Mouse (Mus musculus): Measurements from ENCODE around the gene Krt87. TPM values are rescaled to one million over a fixed set of nuclear protein-coding genes. Genes with fewer than 3 reads are reported as not detected.

Gene Krt87
- polyA plus RNA-seq, 1 experiment from 2014 or later, result 0.05 TPM

DNA sequence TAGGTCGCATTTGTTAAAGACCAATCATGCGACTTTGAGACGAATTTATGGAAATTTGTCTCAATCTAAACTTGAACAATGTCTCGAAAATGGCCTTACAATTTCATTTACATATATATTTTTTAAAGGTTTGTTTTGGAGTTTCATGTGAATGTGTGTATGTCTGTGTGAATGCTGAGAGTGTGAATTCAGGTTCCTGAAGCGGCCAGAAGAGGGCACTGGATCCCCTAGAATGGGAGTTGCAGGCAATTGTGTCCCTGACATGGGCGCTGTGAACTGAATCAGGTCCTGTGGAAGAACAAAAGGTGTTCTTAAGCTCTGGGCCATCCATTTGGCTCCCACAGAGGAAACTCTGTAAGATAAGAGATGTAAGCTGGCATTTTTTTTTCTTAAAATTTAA lies 17.3 kb upstream of the Krt87 start:
- Histone ChIP-seq H3K9ac (ENCODE audit: low read depth, low read length) (no peak overlapping the region), H3K9me3 (replicated peaks; ENCODE audit: low read length) (no peaks in the 10 kb centered on the region), H3K4me1 (replicated peaks; ENCODE audit: insufficient read depth, low read length) (no peaks in the 10 kb centered on the region), H3K27ac (no peak overlapping the region), H3K4me2 (ENCODE audit: low read length) (no peak overlapping the region), H3K36me3 (ENCODE audit: insufficient read depth, low read length) (no peaks in the 10 kb centered on the region), H3K27me3 (ENCODE audit: insufficient read depth, low read length) (no peaks in the 10 kb centered on the region), H3K4me3 (replicated peaks; ENCODE audit: low read depth, low read length) (no peak overlapping the region)
- 93% methylated on average over 6 of the region's 6 CpGs for WGBS
- TF ChIP-seq CTCF (IDR thresholded peaks at IDR 0.05; ENCODE audit: low read depth), result no peak
- DNase-seq (ENCODE audit: low spot score) (no peak), ATAC-seq (replicated peaks; ENCODE audit: low FRiP score, low read depth) (no peak)

DNA sequence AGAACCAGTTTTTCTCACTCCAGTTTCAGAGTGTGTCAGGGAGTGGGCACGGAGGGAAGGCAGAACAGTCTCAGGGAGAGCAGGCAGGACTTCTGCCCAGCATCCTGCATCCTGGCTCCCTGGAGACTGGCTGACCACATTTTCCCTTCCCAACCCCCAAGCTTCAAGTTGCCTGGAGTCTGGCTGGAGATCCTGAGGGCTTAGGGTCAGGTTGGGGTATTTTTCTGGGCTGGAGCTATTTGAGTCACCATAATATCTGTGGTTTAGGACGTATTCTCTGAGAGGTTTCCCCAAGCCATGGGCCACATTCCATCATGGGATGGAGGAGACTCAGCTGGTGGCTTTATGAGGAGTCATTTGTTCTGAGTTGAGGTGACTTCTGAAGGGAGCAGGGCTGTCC lies 16.7 kb upstream of the Krt87 start:
- no peak overlapping the region for H3K9ac ChIP-seq (ENCODE audit: low read depth, low read length)
- no peak overlapping the region for H3K4me2 ChIP-seq (ENCODE audit: low read length)
- H3K36me3 ChIP-seq (ENCODE audit: insufficient read depth, low read length), result no peaks in the 10 kb centered on the region
- no peak for TF ChIP-seq CTCF (IDR thresholded peaks at IDR 0.05; ENCODE audit: low read depth)
- DNase-seq (ENCODE audit: low spot score), result peak; percentile 41
- H3K4me3 ChIP-seq (replicated peaks; ENCODE audit: low read depth, low read length), result no peak overlapping the region
- no peaks in the 10 kb centered on the region for H3K9me3 ChIP-seq (replicated peaks; ENCODE audit: low read length)
- no peaks in the 10 kb centered on the region for H3K27me3 ChIP-seq (ENCODE audit: insufficient read depth, low read length)
- H3K4me1 ChIP-seq (replicated peaks; ENCODE audit: insufficient read depth, low read length), result no peaks in the 10 kb centered on the region
- no peak for ATAC-seq (replicated peaks; ENCODE audit: low FRiP score, low read depth)
- no peak overlapping the region for H3K27ac ChIP-seq
- WGBS, result 56% methylated on average over 2 of the region's 2 CpGs

DNA sequence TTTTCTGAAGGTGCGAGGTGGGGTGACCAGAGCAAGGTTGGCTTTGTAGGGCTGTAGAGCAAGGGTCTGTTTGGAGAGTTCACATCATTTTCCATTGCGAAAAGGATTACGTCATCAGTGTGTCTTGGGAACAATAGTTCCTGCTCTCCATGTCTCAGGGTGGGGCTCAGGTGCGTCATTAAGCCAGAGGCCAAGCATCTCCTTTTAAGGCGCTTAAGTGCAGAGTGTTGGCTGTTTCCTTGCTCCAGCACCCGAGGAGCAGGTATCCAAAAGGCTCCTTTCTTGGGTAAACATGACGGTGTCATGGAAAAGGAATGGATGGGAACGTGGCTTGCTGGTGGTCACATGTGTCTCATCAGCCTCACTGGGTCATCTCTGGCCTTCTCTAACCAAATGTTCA lies 16.2 kb upstream of the Krt87 start:
- H3K27me3 ChIP-seq (ENCODE audit: insufficient read depth, low read length), result no peaks in the 10 kb centered on the region
- no peak overlapping the region for H3K4me3 ChIP-seq (replicated peaks; ENCODE audit: low read depth, low read length)
- no peak overlapping the region for H3K4me2 ChIP-seq (ENCODE audit: low read length)
- no peaks in the 10 kb centered on the region for H3K4me1 ChIP-seq (replicated peaks; ENCODE audit: insufficient read depth, low read length)
- no peaks in the 10 kb centered on the region for H3K36me3 ChIP-seq (ENCODE audit: insufficient read depth, low read length)
- H3K27ac ChIP-seq, result no peak overlapping the region
- DNase-seq (ENCODE audit: low spot score) (no peak), ATAC-seq (replicated peaks; ENCODE audit: low FRiP score, low read depth) (no peak)
- H3K9ac ChIP-seq (ENCODE audit: low read depth, low read length), result no peak overlapping the region
- TF ChIP-seq CTCF (IDR thresholded peaks at IDR 0.05; ENCODE audit: low read depth), result no peak
- H3K9me3 ChIP-seq (replicated peaks; ENCODE audit: low read length), result no peaks in the 10 kb centered on the region
- WGBS, result 85% methylated on average over 8 of the region's 8 CpGs

- no peak overlapping the region for H3K4me3 ChIP-seq (replicated peaks; ENCODE audit: low read depth, low read length)
- H3K9me3 ChIP-seq (replicated peaks; ENCODE audit: low read length), result no peaks in the 10 kb centered on the region
- no peaks in the 10 kb centered on the region for H3K27me3 ChIP-seq (ENCODE audit: insufficient read depth, low read length)
- no peak overlapping the region for H3K27ac ChIP-seq
- no peaks in the 10 kb centered on the region for H3K36me3 ChIP-seq (ENCODE audit: insufficient read depth, low read length)
- DNase-seq (ENCODE audit: low spot score) (peak; percentile 70), ATAC-seq (replicated peaks; ENCODE audit: low FRiP score, low read depth) (peak; percentile 78)
- H3K9ac ChIP-seq (ENCODE audit: low read depth, low read length), result no peak overlapping the region
- peak; percentile 81 for TF ChIP-seq CTCF (IDR thresholded peaks at IDR 0.05; ENCODE audit: low read depth)
- WGBS, result 5% methylated on average over 13 of the region's 13 CpGs
- no peaks in the 10 kb centered on the region for H3K4me1 ChIP-seq (replicated peaks; ENCODE audit: insufficient read depth, low read length)
- H3K4me2 ChIP-seq (ENCODE audit: low read length), result no peak overlapping the region
These were observed 14.6 kb upstream of the Krt87 start for GRCm38 (mm10) chr15:101453093-101453736.

DNA sequence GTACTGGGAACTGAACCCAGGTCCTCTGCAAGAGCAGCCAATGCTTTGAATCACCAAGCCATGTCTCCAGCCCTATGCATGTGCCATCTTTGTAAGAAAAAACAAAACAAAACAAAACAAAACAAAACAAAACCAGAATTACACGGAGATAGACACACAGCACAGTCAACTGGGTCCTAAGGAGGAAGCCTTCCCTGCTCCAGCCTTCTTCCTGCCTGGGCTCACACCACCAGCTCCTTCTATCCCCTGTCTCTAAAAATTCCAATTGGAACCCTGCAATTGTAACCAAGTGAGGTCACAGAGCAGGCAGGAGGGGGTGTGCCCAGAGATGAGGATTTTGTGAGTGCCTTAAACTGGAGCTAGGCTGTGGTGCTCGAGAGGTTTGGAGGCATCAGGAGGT lies 8.8 kb upstream of the Krt87 start, which contains the start of gene Krt88:
Gene Krt88 (plus strand): TSS at position 301 of the 400 bp plus-strand sequence.
- no peak for TF ChIP-seq CTCF (IDR thresholded peaks at IDR 0.05; ENCODE audit: low read depth)
- no peak within 1 kb of the TSS for H3K4me3 ChIP-seq (replicated peaks; ENCODE audit: low read depth, low read length)
- no peak within 1 kb of the TSS for H3K4me2 ChIP-seq (ENCODE audit: low read length)
- H3K4me1 ChIP-seq (replicated peaks; ENCODE audit: insufficient read depth, low read length), result no peaks in the 10 kb centered on the region
- ATAC-seq (replicated peaks; ENCODE audit: low FRiP score, low read depth), result no peak
- no peak within 1 kb of the TSS for H3K27ac ChIP-seq
- no peak within 1 kb of the TSS for H3K9ac ChIP-seq (ENCODE audit: low read depth, low read length)
- WGBS, result 52% methylated on average over 2 of the region's 2 CpGs
- H3K27me3 ChIP-seq (ENCODE audit: insufficient read depth, low read length), result no peaks in the 10 kb centered on the region
- H3K36me3 ChIP-seq (ENCODE audit: insufficient read depth, low read length), result no peaks in the 10 kb centered on the region
- no peak for DNase-seq (ENCODE audit: low spot score)
- H3K9me3 ChIP-seq (replicated peaks; ENCODE audit: low read length), result no peaks in the 10 kb centered on the region

GRCm38 (mm10) chr15:101446572-101446971 lies 8.0 kb upstream of the Krt87 start:
- no peak for TF ChIP-seq CTCF (IDR thresholded peaks at IDR 0.05; ENCODE audit: low read depth)
- no peak for DNase-seq (ENCODE audit: low spot score)

DNA sequence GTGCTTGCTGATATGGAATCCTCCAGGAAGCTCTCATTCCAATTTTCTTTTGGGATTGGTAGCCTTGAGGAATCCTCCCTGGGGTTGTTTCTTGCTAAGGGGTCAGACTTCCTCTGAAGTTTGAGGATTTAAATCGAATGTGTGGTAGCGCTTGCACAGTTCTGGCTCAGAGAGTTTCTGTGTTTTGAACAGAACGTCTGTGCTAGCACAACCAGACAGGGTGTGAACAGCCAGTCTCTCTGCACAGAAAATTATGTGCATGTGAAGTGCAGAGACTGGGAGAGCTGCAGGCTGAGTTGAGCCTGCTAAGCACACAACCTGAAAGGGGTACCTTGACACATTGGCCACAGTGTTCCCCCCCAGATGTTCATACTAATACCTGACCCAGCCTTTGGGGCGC lies 2.2 kb upstream of the Krt87 start:
- Histone ChIP-seq H3K9me3 (replicated peaks; ENCODE audit: low read length) (no peaks in the 10 kb centered on the region), H3K9ac (ENCODE audit: low read depth, low read length) (no peak overlapping the region), H3K27ac (no peak overlapping the region), H3K27me3 (ENCODE audit: insufficient read depth, low read length) (peaks cover 14% of the 10 kb centered on the region), H3K36me3 (ENCODE audit: insufficient read depth, low read length) (no peaks in the 10 kb centered on the region), H3K4me1 (replicated peaks; ENCODE audit: insufficient read depth, low read length) (no peaks in the 10 kb centered on the region; the same call in 1 of the 2 replicates), H3K4me2 (ENCODE audit: low read length) (no peak overlapping the region), H3K4me3 (replicated peaks; ENCODE audit: low read depth, low read length) (no peak overlapping the region)
- no peak for ATAC-seq (replicated peaks; ENCODE audit: low FRiP score, low read depth)
- 68% methylated on average over 4 of the region's 4 CpGs for WGBS
- no peak for TF ChIP-seq CTCF (IDR thresholded peaks at IDR 0.05; ENCODE audit: low read depth)
- DNase-seq (ENCODE audit: low spot score), result no peak

More at GRCm38 (mm10) chr15:101446572-101446971, 8.0 kb upstream of the Krt87 start:
- H3K27me3 ChIP-seq (ENCODE audit: insufficient read depth, low read length), result no peaks in the 10 kb centered on the region
- H3K9ac ChIP-seq (ENCODE audit: low read depth, low read length), result no peak overlapping the region
- WGBS, result 70% methylated on average over 11 of the region's 11 CpGs
- ATAC-seq (replicated peaks; ENCODE audit: low FRiP score, low read depth), result no peak
- H3K9me3 ChIP-seq (replicated peaks; ENCODE audit: low read length), result no peaks in the 10 kb centered on the region
- H3K27ac ChIP-seq, result no peak overlapping the region
- H3K4me2 ChIP-seq (ENCODE audit: low read length), result no peak overlapping the region
- no peak overlapping the region for H3K4me3 ChIP-seq (replicated peaks; ENCODE audit: low read depth, low read length)
- H3K36me3 ChIP-seq (ENCODE audit: insufficient read depth, low read length), result no peaks in the 10 kb centered on the region
- H3K4me1 ChIP-seq (replicated peaks; ENCODE audit: insufficient read depth, low read length), result no peaks in the 10 kb centered on the region
